Mouse (Mus musculus): ENCODE data around the gene Dlgap1. TPM values are rescaled to one million over a fixed set of nuclear protein-coding genes. Genes with fewer than 3 reads are reported as not detected.
A peak's percentile ranks its signal among the peaks of the same experiment; 100 is the strongest.

Gene Dlgap1
- polyA plus RNA-seq, 1 experiment from 2014 or later = 3.5 TPM

DNA sequence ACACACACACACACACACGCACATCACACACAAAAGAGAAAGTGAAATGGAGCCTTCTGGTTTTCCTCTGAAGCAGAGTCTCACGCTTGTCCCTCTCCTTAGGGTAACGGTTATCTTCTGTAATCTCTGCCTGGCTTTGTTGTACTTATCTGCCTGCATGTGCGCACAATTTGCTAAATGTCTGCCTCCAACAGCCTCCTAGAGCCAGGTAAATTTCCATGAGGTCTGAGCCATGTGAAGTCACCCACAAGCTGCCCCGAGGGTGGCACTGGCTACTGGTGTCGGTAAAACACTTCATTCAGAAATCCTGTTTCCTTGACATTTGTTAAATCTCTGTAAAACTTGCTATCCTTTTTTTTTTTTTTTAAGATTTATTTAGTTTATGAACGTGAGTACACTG lies 869.2 kb downstream of the Dlgap1 start:
- Histone ChIP-seq H3K27ac (ENCODE audit: low read length) (no peak overlapping the region), H3K9me3 (ENCODE audit: low read length) (no peaks in the 10 kb centered on the region), H3K27me3 (ENCODE audit: insufficient read depth, low read length) (no peaks in the 10 kb centered on the region), H3K36me3 (ENCODE audit: insufficient read depth, low read length) (peaks cover 26% of the 10 kb centered on the region), H3K9ac (replicated peaks; ENCODE audit: low read length) (no peak overlapping the region), H3K4me2 (replicated peaks; ENCODE audit: low read depth, low read length) (no peak overlapping the region), H3K4me3 (ENCODE audit: low read length) (no peak overlapping the region), H3K4me1 (ENCODE audit: insufficient read depth, low read length) (peaks cover 17% of the 10 kb centered on the region; the same call in 1 of the 2 replicates)
- WGBS = 87% methylated on average over 7 of the region's 7 CpGs
- ATAC-seq (ENCODE audit: low FRiP score, low TSS enrichment) = no peak

DNA sequence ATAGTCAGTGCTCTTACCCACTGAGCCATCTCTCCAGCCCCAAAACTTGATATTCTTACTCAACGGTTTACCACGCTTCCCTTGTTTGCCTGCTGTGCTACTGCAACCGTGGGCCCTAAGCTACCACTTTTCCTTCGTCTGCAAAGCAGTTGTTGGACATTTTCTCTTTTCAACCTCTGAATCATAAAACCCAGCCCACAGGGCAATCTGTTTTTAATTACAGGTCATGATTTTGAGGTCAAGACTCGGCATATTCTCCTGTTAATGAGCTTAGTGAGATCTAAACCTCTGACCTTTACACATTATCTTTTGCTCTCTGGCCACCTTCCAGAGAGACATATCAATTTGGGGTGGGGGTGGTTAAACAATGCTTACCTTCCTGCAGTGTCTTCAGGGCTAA lies 869.7 kb downstream of the Dlgap1 start:
- Histone ChIP-seq H3K27ac (ENCODE audit: low read length) (no peak overlapping the region), H3K9me3 (ENCODE audit: low read length) (no peaks in the 10 kb centered on the region), H3K9ac (replicated peaks; ENCODE audit: low read length) (no peak overlapping the region), H3K27me3 (ENCODE audit: insufficient read depth, low read length) (no peaks in the 10 kb centered on the region), H3K36me3 (ENCODE audit: insufficient read depth, low read length) (peaks cover 31% of the 10 kb centered on the region), H3K4me1 (ENCODE audit: insufficient read depth, low read length) (peaks cover 22% of the 10 kb centered on the region), H3K4me3 (ENCODE audit: low read length) (no peak overlapping the region), H3K4me2 (replicated peaks; ENCODE audit: low read depth, low read length) (no peak overlapping the region)
- ATAC-seq (ENCODE audit: low FRiP score, low TSS enrichment) = no peak
- 63% methylated on average over 5 of the region's 5 CpGs for WGBS

DNA sequence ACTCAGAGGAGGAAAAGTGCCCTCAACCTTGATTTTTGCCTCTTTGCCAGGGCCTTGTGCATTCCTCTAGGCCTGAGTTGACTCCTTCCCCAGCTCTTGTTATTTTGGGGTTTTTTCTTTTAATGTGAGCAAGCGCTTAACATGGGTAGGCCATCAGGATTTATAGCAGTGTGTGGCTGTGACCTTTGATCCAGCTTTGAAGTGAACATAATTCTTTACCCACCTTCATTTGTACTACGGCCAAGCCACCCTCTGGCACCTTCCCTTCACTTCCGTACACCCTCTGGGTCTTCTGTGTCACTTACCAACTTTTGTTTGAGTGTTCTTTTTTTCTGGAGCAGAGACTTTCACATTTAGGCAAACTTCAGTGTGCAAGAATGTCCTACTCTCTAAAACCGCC lies 874.4 kb downstream of the Dlgap1 start:
- WGBS = 44% methylated on average over 4 of the region's 4 CpGs
- no peak for ATAC-seq (ENCODE audit: low FRiP score, low TSS enrichment)
- Histone ChIP-seq H3K9ac (replicated peaks; ENCODE audit: low read length) (no peak overlapping the region), H3K27me3 (ENCODE audit: insufficient read depth, low read length) (no peaks in the 10 kb centered on the region), H3K4me3 (ENCODE audit: low read length) (no peak overlapping the region), H3K4me2 (replicated peaks; ENCODE audit: low read depth, low read length) (no peak overlapping the region), H3K36me3 (ENCODE audit: insufficient read depth, low read length) (peaks cover 46% of the 10 kb centered on the region), H3K9me3 (ENCODE audit: low read length) (no peaks in the 10 kb centered on the region), H3K27ac (ENCODE audit: low read length) (peak overlapping the region; percentile 34; the same call in 1 of the 2 replicates), H3K4me1 (ENCODE audit: insufficient read depth, low read length) (peaks cover 46% of the 10 kb centered on the region)

DNA sequence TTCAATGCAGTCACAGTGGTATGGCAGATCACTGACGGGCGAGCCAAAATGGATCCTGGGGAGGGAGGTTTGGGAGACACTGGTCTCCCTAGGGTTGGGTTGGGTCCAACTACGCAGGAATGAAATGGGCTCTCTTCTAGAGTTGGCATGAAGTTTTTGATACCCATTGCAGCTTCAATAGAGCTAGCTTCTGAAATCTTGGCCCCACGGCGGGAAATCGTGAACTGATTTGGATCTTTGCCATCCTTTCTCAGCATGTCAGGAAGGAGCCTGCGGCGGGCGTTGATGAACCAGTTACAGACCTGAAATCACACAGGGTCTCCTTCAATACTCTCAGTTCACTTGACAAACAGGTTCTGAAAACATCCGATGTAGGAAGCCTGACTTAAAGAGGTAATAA lies 876.1 kb downstream of the Dlgap1 start:
- Histone ChIP-seq H3K4me3 (ENCODE audit: low read length) (no peak overlapping the region), H3K9ac (replicated peaks; ENCODE audit: low read length) (no peak overlapping the region), H3K27me3 (ENCODE audit: insufficient read depth, low read length) (no peaks in the 10 kb centered on the region), H3K27ac (ENCODE audit: low read length) (peak overlapping the region; percentile 39; the same call in 1 of the 2 replicates), H3K36me3 (ENCODE audit: insufficient read depth, low read length) (peaks cover 36% of the 10 kb centered on the region), H3K9me3 (ENCODE audit: low read length) (no peaks in the 10 kb centered on the region), H3K4me2 (replicated peaks; ENCODE audit: low read depth, low read length) (no peak overlapping the region), H3K4me1 (ENCODE audit: insufficient read depth, low read length) (peaks cover 46% of the 10 kb centered on the region)
- ATAC-seq (ENCODE audit: low FRiP score, low TSS enrichment) = no peak
- 57% methylated on average over 10 of the region's 10 CpGs for WGBS

- no peak overlapping the region for H3K9ac ChIP-seq (replicated peaks; ENCODE audit: low read length)
- H3K36me3 ChIP-seq (ENCODE audit: insufficient read depth, low read length) = peaks cover 32% of the 10 kb centered on the region
- no peaks in the 10 kb centered on the region for H3K9me3 ChIP-seq (ENCODE audit: low read length)
- peaks cover 46% of the 10 kb centered on the region for H3K4me1 ChIP-seq (ENCODE audit: insufficient read depth, low read length)
- 63% methylated on average over 2 of the region's 2 CpGs for WGBS
- ATAC-seq (ENCODE audit: low FRiP score, low TSS enrichment) = 0 out of 2 replicates have a peak, but pooled peaks have one; percentile 11
- H3K27ac ChIP-seq (ENCODE audit: low read length) = peak overlapping the region; percentile 70
- no peaks in the 10 kb centered on the region for H3K27me3 ChIP-seq (ENCODE audit: insufficient read depth, low read length)
- H3K4me3 ChIP-seq (ENCODE audit: low read length) = no peak overlapping the region
- 0 out of 2 replicates have a peak overlapping the region, but pooled peaks have one; percentile 5 for H3K4me2 ChIP-seq (replicated peaks; ENCODE audit: low read depth, low read length)
Observed at GRCm38 (mm10) chr17:70845543-70845942, 876.7 kb downstream of the Dlgap1 start.

- no peak overlapping the region for H3K4me3 ChIP-seq (ENCODE audit: low read length)
- peaks cover 46% of the 10 kb centered on the region for H3K4me1 ChIP-seq (ENCODE audit: insufficient read depth, low read length)
- 55% methylated on average over 8 of the region's 8 CpGs for WGBS
- H3K27me3 ChIP-seq (ENCODE audit: insufficient read depth, low read length) = no peaks in the 10 kb centered on the region
- no peaks in the 10 kb centered on the region for H3K9me3 ChIP-seq (ENCODE audit: low read length)
- ATAC-seq (ENCODE audit: low FRiP score, low TSS enrichment) = no peak
- peaks cover 32% of the 10 kb centered on the region for H3K36me3 ChIP-seq (ENCODE audit: insufficient read depth, low read length)
- peak overlapping the region; percentile 5; the same call in 1 of the 2 replicates for H3K4me2 ChIP-seq (replicated peaks; ENCODE audit: low read depth, low read length)
- H3K27ac ChIP-seq (ENCODE audit: low read length) = peak overlapping the region; percentile 70
- no peak overlapping the region for H3K9ac ChIP-seq (replicated peaks; ENCODE audit: low read length)
Observed at GRCm38 (mm10) chr17:70846111-70846644, 877.3 kb downstream of the Dlgap1 start.

- H3K4me1 ChIP-seq (ENCODE audit: insufficient read depth, low read length) = peaks cover 46% of the 10 kb centered on the region
- H3K36me3 ChIP-seq (ENCODE audit: insufficient read depth, low read length) = peaks cover 26% of the 10 kb centered on the region
- no peak for ATAC-seq (ENCODE audit: low FRiP score, low TSS enrichment)
- no peaks in the 10 kb centered on the region for H3K27me3 ChIP-seq (ENCODE audit: insufficient read depth, low read length)
- peak overlapping the region; percentile 32 for H3K4me3 ChIP-seq (ENCODE audit: low read length)
- peak overlapping the region; percentile 47 for H3K4me2 ChIP-seq (replicated peaks; ENCODE audit: low read depth, low read length)
- 1% methylated on average over 4 of the region's 4 CpGs for WGBS
- H3K9ac ChIP-seq (replicated peaks; ENCODE audit: low read length) = no peak overlapping the region; the same call in 1 of the 2 replicates
- H3K27ac ChIP-seq (ENCODE audit: low read length) = 0 out of 2 replicates have a peak overlapping the region, but pooled peaks have one; percentile 34
- H3K9me3 ChIP-seq (ENCODE audit: low read length) = no peaks in the 10 kb centered on the region
Observed at GRCm38 (mm10) chr17:70847086-70847485, 878.2 kb downstream of the Dlgap1 start.

DNA sequence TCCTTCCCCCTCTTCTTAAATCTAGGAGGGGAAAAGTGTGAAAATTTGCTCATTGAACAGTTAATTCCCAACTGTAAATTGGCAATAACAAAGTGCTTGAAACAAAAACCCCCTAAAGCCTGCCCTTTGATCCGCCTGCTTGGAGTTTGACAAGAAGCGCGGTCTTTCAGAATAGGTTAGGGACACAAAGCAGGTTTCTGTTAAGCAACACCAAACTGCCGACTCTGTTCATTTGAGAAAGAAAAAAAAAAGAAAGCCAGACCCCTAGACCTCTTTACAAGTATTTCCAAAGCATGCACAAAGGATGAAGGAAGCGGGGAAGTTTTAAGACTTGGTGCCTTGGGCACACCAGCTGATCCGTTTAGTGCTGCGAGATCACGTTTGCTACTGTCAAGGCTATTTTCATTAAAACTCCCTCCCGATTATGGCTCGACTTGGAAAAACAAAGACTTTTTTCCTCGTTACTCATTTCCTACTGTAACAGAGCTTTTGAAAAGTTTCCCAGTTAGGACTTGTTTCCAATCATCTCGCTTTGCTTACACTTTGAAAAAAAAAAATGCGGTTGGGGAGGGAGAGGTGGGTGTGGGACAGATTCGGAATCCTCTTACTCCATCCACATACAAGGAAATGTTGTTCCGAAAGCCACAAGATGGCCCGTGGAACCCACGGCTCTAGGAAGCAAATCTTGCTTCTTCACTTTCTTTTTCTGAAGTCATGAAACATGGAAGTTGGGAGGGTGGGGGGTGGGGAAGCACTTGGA lies 879.1 kb downstream of the Dlgap1 start:
- Histone ChIP-seq H3K27ac (ENCODE audit: low read length) (peak overlapping the region; percentile 96), H3K4me1 (ENCODE audit: insufficient read depth, low read length) (peaks cover 44% of the 10 kb centered on the region), H3K27me3 (ENCODE audit: insufficient read depth, low read length) (no peaks in the 10 kb centered on the region), H3K4me3 (ENCODE audit: low read length) (peak overlapping the region; percentile 88), H3K36me3 (ENCODE audit: insufficient read depth, low read length) (peaks cover 21% of the 10 kb centered on the region), H3K9ac (replicated peaks; ENCODE audit: low read length) (peak overlapping the region; percentile 98), H3K9me3 (ENCODE audit: low read length) (no peaks in the 10 kb centered on the region), H3K4me2 (replicated peaks; ENCODE audit: low read depth, low read length) (peak overlapping the region; percentile 85)
- no peak for ATAC-seq (ENCODE audit: low FRiP score, low TSS enrichment)
- WGBS = under 1% methylated on average over 17 of the region's 17 CpGs

DNA sequence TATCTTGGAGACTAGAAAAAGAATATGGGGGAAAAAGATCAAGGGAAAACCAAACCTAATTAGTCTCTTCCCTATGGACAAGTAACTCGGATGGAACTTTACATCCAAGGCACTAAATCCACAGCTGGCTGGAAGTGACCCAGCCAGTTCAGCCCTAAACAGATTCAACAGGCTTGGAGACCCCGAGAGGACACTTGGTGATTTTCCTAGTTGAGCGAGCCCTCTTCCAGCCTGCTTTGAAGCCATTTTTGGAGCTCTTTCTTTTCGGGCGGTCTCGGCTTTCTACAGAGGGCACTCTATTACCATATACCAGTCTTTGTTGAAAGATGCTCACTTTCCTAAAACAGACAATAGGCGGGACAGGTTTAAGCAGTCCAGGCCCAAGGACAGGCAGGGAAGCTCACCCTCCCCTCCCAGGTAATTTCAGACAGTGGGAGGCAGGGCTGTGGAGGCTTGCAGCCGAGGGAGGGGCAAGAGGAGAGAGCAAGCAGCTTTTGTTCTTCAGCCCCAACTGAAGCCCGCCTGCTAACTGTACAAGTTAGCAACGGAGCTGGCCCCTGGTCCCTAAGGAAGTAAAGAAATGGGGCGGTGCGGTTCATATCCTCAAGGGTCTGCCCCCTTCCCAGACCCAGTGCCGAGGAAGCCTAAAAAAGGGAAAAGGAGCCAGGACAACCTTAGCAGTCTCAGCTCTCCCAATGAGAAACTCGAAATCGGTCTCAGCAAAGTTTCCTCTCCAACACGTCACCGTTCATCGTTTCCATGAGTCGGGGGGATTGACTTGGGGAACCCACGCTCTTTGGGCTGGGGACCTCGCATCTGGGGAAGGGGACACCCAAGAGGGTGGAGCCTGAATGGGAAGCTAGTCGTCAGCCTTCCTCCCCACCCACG lies 879.9 kb downstream of the Dlgap1 start:
- Histone ChIP-seq H3K4me1 (ENCODE audit: insufficient read depth, low read length) (peaks cover 36% of the 10 kb centered on the region), H3K4me3 (ENCODE audit: low read length) (peak overlapping the region; percentile 88), H3K27me3 (ENCODE audit: insufficient read depth, low read length) (no peaks in the 10 kb centered on the region), H3K36me3 (ENCODE audit: insufficient read depth, low read length) (peaks cover 13% of the 10 kb centered on the region; the same call in 1 of the 2 replicates), H3K9ac (replicated peaks; ENCODE audit: low read length) (peak overlapping the region; percentile 98), H3K27ac (ENCODE audit: low read length) (peak overlapping the region; percentile 96), H3K9me3 (ENCODE audit: low read length) (no peaks in the 10 kb centered on the region), H3K4me2 (replicated peaks; ENCODE audit: low read depth, low read length) (peak overlapping the region; percentile 85)
- under 1% methylated on average over 23 of the region's 23 CpGs for WGBS
- ATAC-seq (ENCODE audit: low FRiP score, low TSS enrichment) = peak; percentile 41

Data from kidney, embryonic 16.5 days (tissue).